Mouse (Mus musculus) testis, postnatal 14 days (tissue): ENCODE measurements around the gene Pard6b.

Source experiments
- DNase-seq: peaks from one replicate; pipeline ENCODE4 v3.0.0; 2021; ENCODE audit warnings: low spot score

Pard6b gene

GRCm38 (mm10) chr2:168128211-168128859 is 47.5 kb downstream of the Pard6b start:
- DNase-seq: peak; percentile 86

DNA sequence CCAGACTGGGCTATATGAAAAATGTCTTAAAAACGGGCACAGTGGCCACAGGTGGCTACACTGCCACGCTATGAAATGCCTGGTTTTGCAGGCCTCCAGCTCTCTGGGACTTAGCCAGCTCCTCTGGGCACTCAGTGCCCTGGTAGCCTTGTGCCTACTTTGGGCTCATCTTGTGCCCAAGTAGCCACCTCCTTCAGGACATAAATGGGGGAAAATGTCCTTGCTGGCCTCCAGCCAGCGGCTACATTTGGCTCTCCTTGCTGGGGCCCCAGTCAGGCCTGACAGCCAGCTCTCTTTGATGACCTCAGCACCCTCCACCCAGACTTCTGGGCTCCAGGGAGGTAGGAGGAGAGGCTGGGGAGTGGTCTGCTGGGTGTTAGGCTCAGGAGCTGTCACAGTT is 49.2 kb downstream of the Pard6b start:
- no peak for DNase-seq

DNA sequence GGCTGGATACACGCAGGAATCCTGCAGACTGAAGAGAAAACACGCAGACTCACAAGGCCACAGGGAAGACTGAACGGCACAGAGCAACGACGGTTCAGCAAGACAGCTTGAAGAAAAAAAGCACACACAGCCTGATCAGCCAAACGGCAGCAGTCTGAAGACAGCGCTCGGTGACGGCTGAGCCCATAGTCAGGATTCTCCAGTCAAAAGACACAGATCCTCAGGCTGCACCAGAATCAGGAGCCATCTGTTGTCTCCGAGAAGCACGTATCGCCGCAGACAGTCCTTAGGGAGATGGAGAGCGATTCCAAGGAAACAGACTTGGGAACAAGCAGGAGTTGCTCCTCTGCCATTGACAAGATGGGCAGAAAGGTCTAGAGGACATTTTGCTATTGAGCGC is 56.4 kb downstream of the Pard6b start:
- no peak for DNase-seq

DNA sequence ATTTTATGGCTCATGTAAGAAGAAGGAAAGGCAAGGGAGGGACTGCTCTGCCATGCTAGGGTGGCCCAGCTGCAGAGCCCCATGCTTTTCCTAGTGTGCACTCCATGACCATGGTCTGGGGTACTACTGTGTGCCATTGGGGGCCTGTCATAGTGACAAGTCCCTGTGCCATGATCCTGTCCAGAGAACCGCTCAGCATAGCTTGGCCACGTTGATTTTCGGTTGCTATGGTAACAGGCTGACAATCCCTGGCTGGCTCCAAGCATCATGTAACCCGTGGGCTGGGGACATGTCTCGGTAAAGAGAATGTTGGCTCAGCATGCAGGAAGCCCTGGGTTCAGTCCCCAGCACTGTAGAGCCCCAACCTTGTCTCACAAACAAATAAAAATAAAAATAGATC is 63.0 kb downstream of the Pard6b start:
- no peak for DNase-seq

- DNase-seq: no peak
These were observed 64.6 kb downstream of the Pard6b start for GRCm38 (mm10) chr2:168145437-168145836.

- no peak for DNase-seq
These were observed 67.1 kb downstream of the Pard6b start for GRCm38 (mm10) chr2:168147722-168148432.

- DNase-seq: no peak
These were observed 68.4 kb downstream of the Pard6b start for GRCm38 (mm10) chr2:168149241-168149640.
